Mouse (Mus musculus) embryonic facial prominence, embryonic 11.5 days (tissue): Measurements from ENCODE around the gene Fam78b. TPM values are rescaled to one million over a fixed set of nuclear protein-coding genes. Genes with fewer than 3 reads are reported as not detected.

Experiments used
- ATAC-seq: fragments of 200-750 bp; cut with Nextera tagmentation; replicated peaks from 2 replicates; pipeline ENCODE4 v1.8.0; 2017; ENCODE audit warnings: low read depth; ENCODE audit not compliant: insufficient number of reproducible peaks, low FRiP score, low TSS enrichment
- DNase-seq: peaks from one replicate; pipeline ENCODE4 v3.0.0-alpha.2; 2015; ENCODE audit warnings: low spot score
- H3K27ac ChIP-seq: fragments of 300-500 bp; sonication (generic); replicated peaks from 2 replicates; pipeline ENCODE4 v1.5.1; 2014; ENCODE audit warnings: mild to moderate bottlenecking, low read depth, low read length, control low read depth
- H3K27me3 ChIP-seq: fragments of 300-500 bp; sonication (generic); 2 replicates; pipeline ENCODE4 v1.6.1; 2014; ENCODE audit warnings: mild to moderate bottlenecking, low read length, moderate library complexity, mixed read lengths; ENCODE audit not compliant: control insufficient read depth, insufficient read depth
- H3K36me3 ChIP-seq: fragments of 300-500 bp; sonication (generic); replicated peaks from 2 replicates; pipeline ENCODE4 v1.6.1; 2014; ENCODE audit warnings: low read depth, mild to moderate bottlenecking, low read length, moderate library complexity, mixed read lengths; ENCODE audit not compliant: control insufficient read depth, insufficient read depth
- H3K4me1 ChIP-seq: fragments of 300-500 bp; sonication (generic); 2 replicates; pipeline ENCODE4 v1.6.1; 2014; ENCODE audit warnings: low read length, mixed read lengths; ENCODE audit not compliant: control insufficient read depth, insufficient read depth
- H3K4me2 ChIP-seq: fragments of 300-500 bp; sonication (generic); 2 replicates; pipeline ENCODE4 v1.6.1; 2014; ENCODE audit warnings: low read depth, mild to moderate bottlenecking, control low read depth, low read length, moderate library complexity
- H3K4me3 ChIP-seq: fragments of 300-500 bp; sonication (generic); 2 replicates; pipeline ENCODE4 v1.5.1; 2014; ENCODE audit warnings: low read depth, low read length, control low read depth
- H3K9ac ChIP-seq: fragments of 300-500 bp; sonication (generic); replicated peaks from 2 replicates; pipeline ENCODE4 v1.6.1; 2014; ENCODE audit warnings: mild to moderate bottlenecking, control low read depth, low read length
- H3K9me3 ChIP-seq: fragments of 300-500 bp; sonication (generic); replicated peaks from 2 replicates; pipeline ENCODE4 v1.6.1; 2016; ENCODE audit warnings: mild to moderate bottlenecking, low read length, inconsistent platforms, mixed read lengths; ENCODE audit not compliant: control insufficient read depth
- WGBS: fragments of 180-500 bp; shearing (Covaris S2); extraction: QIAGEN DNeasy Blood & Tissue Kit; methylation state at CpG from one replicate; pipeline ENCODE4 v1.1.7; 2014; 5-methylcytosine and 5-hydroxymethylcytosine counted together
- polyA plus RNA-seq: library from polyadenylated mRNA; unstranded; fragments of >200 nt; fragmentation: Nextera tagmentation; extraction: Ambion mirVana; gene quantifications from 2 replicates; pipeline ENCODE4 v1.2.1, GENCODE M21; 2014

Fam78b gene
- polyA plus RNA-seq, 1 experiment from 2014 or later, result 3.8 TPM

DNA sequence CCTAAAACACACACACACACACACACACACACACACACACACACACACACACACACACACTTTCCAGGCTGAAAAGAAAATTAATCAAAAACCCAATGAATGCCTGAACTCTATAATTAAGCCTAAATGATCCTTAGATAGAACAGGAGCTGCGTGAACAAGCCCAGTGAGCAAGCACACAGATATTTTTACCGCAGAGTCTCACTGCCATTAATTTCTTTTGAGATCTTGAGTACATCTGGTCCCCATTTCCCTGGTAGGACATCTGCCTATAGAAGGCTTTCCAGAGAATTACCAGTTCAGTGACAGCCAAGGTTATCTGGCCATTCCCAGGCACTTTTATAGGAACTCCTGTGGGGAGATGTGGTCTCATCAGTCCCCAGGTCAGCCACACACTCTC is 82.0 kb downstream of the Fam78b start:
- Histone ChIP-seq H3K27me3 (no peaks in the 10 kb centered on the region), H3K9ac (no peak overlapping the region), H3K4me1 (no peaks in the 10 kb centered on the region), H3K4me2 (no peak overlapping the region), H3K27ac (no peak overlapping the region), H3K9me3 (no peaks in the 10 kb centered on the region), H3K4me3 (no peak overlapping the region), H3K36me3 (no peaks in the 10 kb centered on the region)
- WGBS, result 69% methylated on average over 2 of the region's 2 CpGs
- ATAC-seq, result no peak
- no peak for DNase-seq

DNA sequence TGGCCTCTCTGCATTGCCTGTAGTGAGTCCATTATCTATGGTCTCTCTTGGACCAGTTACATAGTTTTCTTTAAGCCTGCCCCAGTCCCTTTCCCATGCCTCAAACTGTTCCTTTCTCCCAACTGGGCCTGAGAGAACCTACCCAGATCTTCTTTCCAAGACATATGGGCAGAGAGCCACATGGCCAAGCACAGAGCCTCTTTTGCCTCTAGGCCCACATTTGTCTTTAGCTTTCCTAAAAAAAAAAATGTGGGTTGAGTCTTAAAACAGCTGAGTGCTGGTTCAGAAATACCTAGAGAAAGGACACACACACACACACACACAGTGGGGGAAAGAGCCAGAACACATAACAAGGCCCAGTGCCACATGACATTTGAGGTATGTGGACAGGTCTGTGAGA is 83.1 kb downstream of the Fam78b start:
- H3K9ac ChIP-seq, result no peak overlapping the region
- H3K4me2 ChIP-seq, result no peak overlapping the region
- no peaks in the 10 kb centered on the region for H3K9me3 ChIP-seq
- no peak overlapping the region for H3K4me3 ChIP-seq
- no peaks in the 10 kb centered on the region for H3K36me3 ChIP-seq
- DNase-seq (no peak), ATAC-seq (no peak)
- H3K4me1 ChIP-seq, result no peaks in the 10 kb centered on the region
- no peak overlapping the region for H3K27ac ChIP-seq
- H3K27me3 ChIP-seq, result no peaks in the 10 kb centered on the region

DNA sequence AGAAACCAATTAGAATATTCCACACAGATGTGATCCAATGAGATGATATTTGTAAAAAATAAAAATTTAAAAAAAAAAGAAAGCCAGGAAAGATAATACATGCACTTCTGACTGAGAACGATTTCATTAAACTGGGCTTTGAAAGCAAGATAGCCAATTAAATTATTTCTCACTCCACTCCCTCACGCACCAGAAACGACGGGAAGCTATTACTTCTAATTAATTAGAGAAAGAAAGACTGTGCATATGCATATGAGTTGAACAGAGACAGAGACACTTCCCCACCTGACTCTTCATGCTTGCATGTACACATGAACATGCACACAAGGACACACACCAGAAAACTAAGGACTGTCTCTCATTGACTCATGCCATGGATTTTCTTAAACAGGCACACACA is 84.2 kb downstream of the Fam78b start:
- Histone ChIP-seq H3K36me3 (no peaks in the 10 kb centered on the region), H3K4me1 (no peaks in the 10 kb centered on the region), H3K9ac (no peak overlapping the region), H3K27ac (no peak overlapping the region), H3K9me3 (no peaks in the 10 kb centered on the region), H3K4me3 (no peak overlapping the region), H3K4me2 (no peak overlapping the region), H3K27me3 (no peaks in the 10 kb centered on the region)
- ATAC-seq (no peak), DNase-seq (no peak)
- WGBS, result 78% methylated on average over 4 of the region's 4 CpGs

- Histone ChIP-seq H3K4me2 (no peak overlapping the region), H3K9ac (no peak overlapping the region), H3K27ac (no peak overlapping the region), H3K4me3 (no peak overlapping the region), H3K4me1 (no peaks in the 10 kb centered on the region), H3K36me3 (no peaks in the 10 kb centered on the region), H3K9me3 (no peaks in the 10 kb centered on the region), H3K27me3 (no peaks in the 10 kb centered on the region)
- WGBS, result 87% methylated on average over 6 of the region's 6 CpGs
- ATAC-seq (no peak), DNase-seq (no peak)
Measured at GRCm38 (mm10) chr1:167090466-167090865, 89.2 kb downstream of the Fam78b start.

DNA sequence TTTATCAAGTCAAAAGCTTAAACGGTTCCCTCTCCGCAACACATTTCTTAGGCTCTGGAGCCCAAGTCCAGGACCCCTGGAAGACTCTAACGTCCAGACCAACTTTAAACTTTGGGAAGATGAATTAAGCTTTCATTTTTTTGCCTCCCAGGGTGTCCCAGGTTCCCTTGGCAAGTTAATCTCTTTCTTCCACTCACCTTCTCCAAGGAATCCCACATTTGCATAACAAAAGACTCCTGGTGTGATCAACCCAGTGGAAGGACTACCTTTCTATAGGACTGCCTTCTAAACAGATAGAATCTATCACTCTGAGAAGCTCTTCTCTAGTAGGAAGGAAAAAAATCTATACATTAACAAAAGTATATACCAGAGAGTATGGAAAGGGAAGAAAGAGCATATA is 92.3 kb downstream of the Fam78b start:
- DNase-seq, result no peak
- H3K27ac ChIP-seq, result no peak overlapping the region
- H3K9ac ChIP-seq, result no peak overlapping the region
- H3K36me3 ChIP-seq, result no peaks in the 10 kb centered on the region
- no peaks in the 10 kb centered on the region for H3K27me3 ChIP-seq
- H3K9me3 ChIP-seq, result no peaks in the 10 kb centered on the region
- no peak for ATAC-seq
- no peaks in the 10 kb centered on the region for H3K4me1 ChIP-seq
- WGBS, result 53% methylated on average over 3 of the region's 3 CpGs
- H3K4me2 ChIP-seq, result no peak overlapping the region
- no peak overlapping the region for H3K4me3 ChIP-seq

DNA sequence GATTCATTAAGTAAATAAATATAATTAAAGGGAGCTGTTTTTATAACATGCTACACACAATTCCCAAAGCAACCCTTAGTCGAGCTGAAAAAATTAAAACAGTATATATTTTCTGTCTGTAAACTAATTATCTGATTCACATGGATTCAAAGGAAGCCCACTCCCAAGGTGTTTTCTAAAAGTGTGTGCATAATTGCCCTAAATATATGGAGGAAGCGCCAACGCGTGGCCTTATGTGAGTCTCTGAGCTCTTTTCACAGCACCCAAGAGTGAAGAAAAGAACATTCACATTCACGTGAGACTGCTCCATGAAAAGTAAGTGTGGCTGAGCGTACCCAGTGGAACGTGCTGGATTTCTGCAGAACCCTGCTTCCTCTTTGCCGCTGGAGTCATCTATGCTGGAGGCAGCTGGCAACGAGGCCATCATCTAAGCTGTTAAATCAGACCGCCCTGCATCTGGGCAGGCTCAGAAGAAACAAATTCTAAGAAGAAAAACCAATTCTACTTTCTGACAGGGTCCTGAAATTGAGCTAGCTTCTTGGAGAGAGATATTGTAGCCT is 93.5 kb downstream of the Fam78b start:
- ATAC-seq, result no peak
- H3K9ac ChIP-seq, result no peak overlapping the region
- H3K27ac ChIP-seq, result no peak overlapping the region
- no peaks in the 10 kb centered on the region for H3K27me3 ChIP-seq
- no peaks in the 10 kb centered on the region for H3K4me1 ChIP-seq
- 81% methylated on average over 10 of the region's 10 CpGs for WGBS
- no peak overlapping the region for H3K4me2 ChIP-seq
- H3K4me3 ChIP-seq, result no peak overlapping the region
- no peaks in the 10 kb centered on the region for H3K9me3 ChIP-seq
- no peak for DNase-seq
- no peaks in the 10 kb centered on the region for H3K36me3 ChIP-seq

DNA sequence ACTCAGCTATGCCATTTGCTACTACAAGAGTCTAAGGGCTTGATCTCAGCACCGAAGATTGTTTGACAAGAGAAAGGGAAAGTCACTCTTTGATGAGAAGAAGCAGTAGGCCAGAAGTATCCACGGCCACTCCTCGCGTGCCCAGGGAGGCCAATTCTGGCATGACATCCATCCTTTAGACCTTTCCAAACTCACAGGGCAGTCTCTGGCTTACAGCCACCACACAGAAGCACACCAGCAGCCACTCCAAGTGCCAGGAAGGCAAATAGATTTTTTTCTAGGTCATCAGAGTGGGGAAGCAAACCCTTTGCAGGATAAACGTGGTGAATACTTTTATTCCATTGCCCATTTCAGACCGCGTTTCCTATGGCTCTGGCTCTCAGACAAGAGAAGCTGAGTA is 97.5 kb downstream of the Fam78b start:
- no peak overlapping the region for H3K27ac ChIP-seq
- H3K4me2 ChIP-seq, result no peak overlapping the region
- 88% methylated on average over 7 of the region's 7 CpGs for WGBS
- no peaks in the 10 kb centered on the region for H3K36me3 ChIP-seq
- H3K27me3 ChIP-seq, result no peaks in the 10 kb centered on the region
- no peaks in the 10 kb centered on the region for H3K9me3 ChIP-seq
- H3K9ac ChIP-seq, result no peak overlapping the region
- DNase-seq (no peak), ATAC-seq (no peak)
- no peak overlapping the region for H3K4me3 ChIP-seq
- H3K4me1 ChIP-seq, result no peaks in the 10 kb centered on the region

GRCm38 (mm10) chr1:167102046-167102445 is 100.8 kb downstream of the Fam78b start:
- H3K27me3 ChIP-seq, result no peaks in the 10 kb centered on the region
- H3K4me1 ChIP-seq, result no peaks in the 10 kb centered on the region
- no peak overlapping the region for H3K9ac ChIP-seq
- DNase-seq, result no peak
- H3K27ac ChIP-seq, result no peak overlapping the region
- H3K4me3 ChIP-seq, result no peak overlapping the region
- H3K36me3 ChIP-seq, result no peaks in the 10 kb centered on the region
- WGBS, result 86% methylated on average over 8 of the region's 8 CpGs
- ATAC-seq, result no peak
- H3K9me3 ChIP-seq, result no peaks in the 10 kb centered on the region
- H3K4me2 ChIP-seq, result no peak overlapping the region
